Mouse (Mus musculus) left cerebral cortex, adult 2 months (tissue): ENCODE results near the gene Qars. TPM values are rescaled to one million over a fixed set of nuclear protein-coding genes. Genes with fewer than 3 reads are reported as not detected.

Experiments
- DNase-seq, 2 experiments: peaks; one replicate each; pipeline ENCODE4 v3.0.0; 2021 to 2022; ENCODE audit warnings: low spot score in 2 of 2, mixed read lengths in 1 of 2; ENCODE audit errors: extremely low spot score in 1 of 2
- H3K27ac ChIP-seq: fragments of 200-600 bp; 2 replicates; pipeline ENCODE4 v1.8.1; 2022
- H3K4me3 ChIP-seq: fragments of 200-600 bp; 2 replicates; pipeline ENCODE4 v1.8.1; 2022
- CTCF ChIP-seq: fragments of 200-600 bp; IDR thresholded peaks from 2 replicates; pipeline ENCODE4 v1.8.1; 2022; ENCODE audit warnings: antibody characterized with exemption, mild to moderate bottlenecking, moderate library complexity
- intact Hi-C: fragments of 180-260 bp; cut with DNase I; formaldehyde crosslinking; loops from one replicate; pipeline ENCODE4 v1.15.1; 2025
- total RNA-seq, 2 experiments: library from RNA; stranded (reverse); gene quantifications; 2 replicates each; pipeline ENCODE4 v1.2.3; 2021

The Qars gene
- total RNA-seq, 2 experiments from 2014 or later: 75.3 to 78.0 TPM

DNA sequence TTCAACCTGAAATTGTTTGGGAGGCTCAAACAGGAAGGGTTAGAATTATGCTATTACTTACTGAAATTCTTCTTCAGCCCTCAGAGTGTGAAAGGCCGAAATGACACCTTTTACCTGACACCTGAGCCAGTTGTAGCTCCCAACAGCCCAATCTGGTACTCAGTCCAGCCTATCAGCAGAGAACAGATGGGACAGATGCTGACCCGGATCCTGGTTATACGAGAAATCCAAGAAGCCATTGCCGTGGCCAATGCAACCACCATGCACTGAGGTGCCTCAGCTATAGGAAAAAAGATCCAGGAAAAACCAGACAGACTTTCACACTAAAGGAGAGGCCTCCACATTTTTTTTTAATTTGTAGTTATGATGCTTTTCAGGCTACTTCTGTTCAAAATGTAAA lies 51.7 kb downstream of the Qars start:
- no peak overlapping the region for H3K27ac ChIP-seq
- DNase-seq: no peak
- H3K4me3 ChIP-seq: no peak overlapping the region
- TF ChIP-seq CTCF: no peak
- intact Hi-C loops: no loop called here

DNA sequence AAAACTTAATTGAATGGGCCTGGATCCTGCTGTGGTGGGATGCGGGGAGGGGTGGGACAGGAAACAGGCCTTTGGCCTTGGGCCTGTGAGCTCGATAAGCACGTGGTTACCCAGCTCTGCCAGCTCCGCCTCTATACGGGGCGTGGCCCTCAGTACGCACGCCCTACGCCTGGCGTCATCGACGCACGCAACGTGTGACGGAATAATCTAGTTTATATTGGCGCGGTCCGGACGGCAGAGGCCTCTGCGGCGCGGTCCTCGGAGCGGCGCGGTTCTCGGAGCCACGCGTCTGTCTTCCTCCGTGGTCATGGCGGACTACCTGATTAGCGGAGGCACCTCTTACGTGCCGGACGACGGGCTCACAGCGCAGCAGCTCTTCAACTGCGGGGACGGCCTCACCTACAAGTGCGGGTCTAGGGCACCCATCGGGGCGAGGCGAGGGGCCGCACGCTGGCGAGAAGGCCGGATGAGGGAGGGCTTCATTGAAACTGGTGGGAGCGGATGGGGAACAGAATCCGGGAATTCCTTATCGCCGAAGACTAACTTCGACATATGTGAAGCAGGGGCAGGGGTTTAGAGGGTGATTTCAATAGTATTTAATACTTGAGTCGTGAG lies 52.8 kb downstream of the Qars start, which contains the start of gene Impdh2:
TSS of gene Impdh2 (plus strand) at position 60 of the 615 bp plus-strand sequence.
- DNase-seq: peak; percentile 91 to 93
- H3K4me3 ChIP-seq: peak within 1 kb of the TSS; percentile 81
- intact Hi-C loops: no loop called here
- no peak for TF ChIP-seq CTCF
- peak within 1 kb of the TSS; percentile 75 for H3K27ac ChIP-seq

DNA sequence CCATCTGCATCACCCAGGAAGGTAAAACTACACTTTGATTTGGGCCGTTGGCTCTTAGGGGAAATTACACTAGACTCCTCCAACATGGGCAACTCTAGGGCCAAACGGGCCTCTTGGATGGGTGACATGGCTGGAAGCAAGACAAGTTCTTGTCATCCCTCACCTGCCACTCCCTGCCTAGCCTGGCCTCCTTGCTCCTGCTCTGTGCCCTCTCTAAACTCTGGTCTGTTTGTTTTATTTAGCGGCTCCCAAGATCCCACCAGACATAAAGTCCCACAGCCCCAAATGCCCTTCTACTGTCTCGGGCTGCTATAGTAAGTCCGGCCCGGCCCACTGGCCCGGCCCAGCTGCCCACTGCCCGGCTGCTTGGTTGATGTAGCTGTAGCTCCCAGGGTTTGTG lies 56.2 kb downstream of the Qars start:
- no peak for TF ChIP-seq CTCF
- H3K4me3 ChIP-seq: no peak overlapping the region
- no peak for DNase-seq
- no peak overlapping the region for H3K27ac ChIP-seq
- intact Hi-C loops: no loop called here

DNA sequence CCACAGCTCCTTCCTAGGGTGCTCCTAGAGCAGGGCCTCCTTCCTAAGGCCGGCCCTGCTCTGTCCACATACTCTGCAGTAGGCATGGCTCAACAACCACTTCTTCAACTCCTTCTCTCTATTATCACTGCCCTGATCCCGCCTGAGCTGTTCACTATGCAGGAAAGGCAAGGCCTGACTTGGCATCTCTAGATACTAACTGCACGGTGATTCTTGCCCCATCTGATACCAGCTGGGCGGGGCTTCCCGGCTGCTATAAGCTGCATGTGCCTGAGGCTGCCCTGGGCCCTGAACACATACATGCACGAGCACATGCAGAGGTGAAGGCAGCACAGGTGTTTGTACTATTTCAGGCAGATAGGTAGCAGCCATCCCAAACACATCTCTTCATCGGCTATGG lies 56.6 kb downstream of the Qars start:
- no peak for DNase-seq
- intact Hi-C loops: no loop called here
- no peak for TF ChIP-seq CTCF
- Histone ChIP-seq H3K27ac (no peak overlapping the region), H3K4me3 (no peak overlapping the region)

Other genes starting within 250 kb of the Qars start
- gene Dag1, start 243.7 kb upstream of the Qars start, total RNA-seq: 10 to 100 TPM; 77.4 to 77.5 TPM
- 100 to 1,000 TPM; 122 to 130 TPM for gene Nicn1, start 217.3 kb upstream of the Qars start, total RNA-seq
- gene Amt, start 210.9 kb upstream of the Qars start, total RNA-seq: 10 to 100 TPM; 32.1 to 38.0 TPM
- gene Rhoa, start 201.6 kb upstream of the Qars start, total RNA-seq: 100 to 1,000 TPM; 154 to 159 TPM
- gene Tcta, start 201.5 kb upstream of the Qars start, total RNA-seq: 10 to 100 TPM; 29.3 to 35.4 TPM
- 10 to 100 TPM; 90.0 to 94.1 TPM for gene Gpx1, start 168.8 kb upstream of the Qars start, total RNA-seq
- gene Usp4, start 159.9 kb upstream of the Qars start, total RNA-seq: 100 to 1,000 TPM; 122 to 124 TPM
- gene 1700102P08Rik, start 114.9 kb upstream of the Qars start, total RNA-seq: 1 to 10 TPM; 2.0 to 3.3 TPM
- gene Ccdc36, start 79.2 kb upstream of the Qars start, total RNA-seq: under 1 TPM; 0.26 to 0.29 TPM
- not detected for gene BC048562, start 71.2 kb upstream of the Qars start, total RNA-seq
- 10 to 100 TPM; 31.3 to 44.6 TPM for gene Ccdc71, start 47.2 kb upstream of the Qars start, total RNA-seq
- gene Klhdc8b, start 46.1 kb upstream of the Qars start, total RNA-seq: 10 to 100 TPM; 30.7 to 32.8 TPM
- gene Lamb2, start 28.0 kb upstream of the Qars start, total RNA-seq: 10 to 100 TPM; 28.2 to 29.4 TPM
- gene Usp19, start 17.1 kb upstream of the Qars start, total RNA-seq: 100 to 1,000 TPM; 153 to 167 TPM
- gene Qrich1, start 9.1 kb downstream of the Qars start, total RNA-seq: 100 to 1,000 TPM; 140 to 155 TPM
- 10 to 100 TPM; 53.5 to 54.1 TPM for gene Impdh2, start 52.6 kb downstream of the Qars start, total RNA-seq
- 10 to 100 TPM; 59.6 to 64.8 TPM for gene Ndufaf3, start 59.7 kb downstream of the Qars start, total RNA-seq
- gene Dalrd3, start 62.2 kb downstream of the Qars start, total RNA-seq: 10 to 100 TPM; 93.1 to 94.2 TPM
- gene Wdr6, start 71.0 kb downstream of the Qars start, total RNA-seq: 100 to 1,000 TPM; 107 to 109 TPM
- 10 to 100 TPM; 83.8 to 93.6 TPM for gene P4htm, start 90.0 kb downstream of the Qars start, total RNA-seq
- gene Arih2, start 141.7 kb downstream of the Qars start, total RNA-seq: 10 to 100 TPM; 51.7 to 53.8 TPM
- 10 to 100 TPM; 11.5 to 12.3 TPM for gene Slc25a20, start 154.4 kb downstream of the Qars start, total RNA-seq
- gene Prkar2a, start 181.6 kb downstream of the Qars start, total RNA-seq: 10 to 100 TPM; 47.0 to 48.3 TPM